Comparison of ENCODE assay signal across 8 mouse cellular contexts in genomic region chr2:84637452-84638165, GRCm38 (mm10). TPM values are rescaled to one million over a fixed set of nuclear protein-coding genes. Genes with fewer than 3 reads are reported as not detected.
DNase-seq lines count a peak whose midpoint lies in the region; ATAC-seq lines count a peak whose summit lies in the region.

No protein-coding gene starts in this region.

- peak overlapping the region; percentile 97 for H3K27ac ChIP-seq in heart, embryonic 16.5 days (ENCODE audit: low read length)
- peak overlapping the region; percentile 48 for H3K27ac ChIP-seq in limb, embryonic 15.5 days

- 17% methylated on average over 7 of the region's 7 CpGs for WGBS in heart, embryonic 16.5 days
- 28% methylated on average over 7 of the region's 7 CpGs for WGBS in limb, embryonic 15.5 days

- H3K4me1 ChIP-seq in heart, embryonic 16.5 days (ENCODE audit: control insufficient read depth, insufficient read depth, low read length) = peaks cover 82% of the 10 kb centered on the region
- H3K4me1 ChIP-seq in limb, embryonic 15.5 days = peaks cover 62% of the 10 kb centered on the region

- no peaks in the 10 kb centered on the region for H3K27me3 ChIP-seq in heart, embryonic 16.5 days (ENCODE audit: control insufficient read depth, insufficient read depth, low read length)
- H3K27me3 ChIP-seq in limb, embryonic 15.5 days = no peaks in the 10 kb centered on the region

- H3K9ac ChIP-seq in heart, embryonic 16.5 days (ENCODE audit: low read length) = peak overlapping the region; percentile 5
- no peak overlapping the region for H3K9ac ChIP-seq in limb, embryonic 15.5 days

- H3K4me3 ChIP-seq in heart, embryonic 16.5 days (ENCODE audit: low read length) = peak overlapping the region; percentile 19; the same call in 1 of the 2 replicates
- no peak overlapping the region for H3K4me3 ChIP-seq in limb, embryonic 15.5 days

- no peaks in the 10 kb centered on the region for H3K9me3 ChIP-seq in heart, embryonic 16.5 days (replicated peaks; ENCODE audit: control insufficient read depth, low read length)
- H3K9me3 ChIP-seq in limb, embryonic 15.5 days = no peaks in the 10 kb centered on the region

- ATAC-seq in heart, embryonic 16.5 days (replicated peaks; ENCODE audit: extremely low read depth, insufficient read depth, low FRiP score) = no peak
- ATAC-seq in limb, embryonic 15.5 days (ENCODE audit: insufficient number of reproducible peaks, low FRiP score, low TSS enrichment, low read depth) = no peak

- H3K4me2 ChIP-seq in heart, embryonic 16.5 days (ENCODE audit: low read depth, low read length) = peak overlapping the region; percentile 50
- H3K4me2 ChIP-seq in limb, embryonic 15.5 days = no peak overlapping the region

- DNase-seq in kidney, adult 9 months = peak; percentile 59
- DNase-seq in kidney, adult 11 months = no peak
- peak; percentile 30 for DNase-seq in skeletal muscle tissue, adult 2 months (ENCODE audit: low read depth, low spot score)
- no peak for DNase-seq in natural killer cell, adult 2 months (ENCODE audit: low spot score in 2 of 2)
- DNase-seq in layer of hippocampus, adult 8-10 months (ENCODE audit: low spot score in 2 of 2) = no peak
- DNase-seq in adrenal gland, adult 8-10 months = no peak

- H3K36me3 ChIP-seq in heart, embryonic 16.5 days (ENCODE audit: control insufficient read depth, insufficient read depth) = 0 out of 2 replicates have a peak, but pooled peaks cover 3% of the 10 kb centered on the region
- peaks cover 3% of the 10 kb centered on the region; the same call in 1 of the 2 replicates for H3K36me3 ChIP-seq in limb, embryonic 15.5 days

RNA-seq across cellular contexts. Expression of gene Ctnnd1, which starts 13.0 kb away (rescaled TPM):
- polyA plus RNA-seq in heart, embryonic 16.5 days (2015; fragmentation: Nextera tagmentation; extraction: Ambion mirVana) = 58.7 and 66.3 TPM in 2 replicates
- polyA plus RNA-seq in limb, embryonic 15.5 days (2015; fragmentation: Nextera tagmentation; extraction: Ambion mirVana) = 51.3 and 52.7 TPM in 2 replicates
- 10 to 100 TPM; 51.9 to 56.8 (median 53.1) TPM for total RNA-seq in layer of hippocampus, adult 8-10 months (2022)
- total RNA-seq in adrenal gland, adult 8-10 months (2022) = 100 to 1,000 TPM; 125 to 161 (median 155) TPM

RNA-seq across cellular contexts. Expression of gene Btbd18, which starts 21.3 kb away (rescaled TPM):
- 0.13 and 0.19 TPM in 2 replicates for polyA plus RNA-seq in heart, embryonic 16.5 days (2015; fragmentation: Nextera tagmentation; extraction: Ambion mirVana)
- polyA plus RNA-seq in limb, embryonic 15.5 days (2015; fragmentation: Nextera tagmentation; extraction: Ambion mirVana) = 0.08 and 0.11 TPM in 2 replicates
- total RNA-seq in layer of hippocampus, adult 8-10 months (2022) = not detected
- total RNA-seq in adrenal gland, adult 8-10 months (2022) = under 1 TPM in 2 of 4 experiments, not detected in 2; 0.10 to 0.12 TPM

RNA-seq across cellular contexts. Expression of gene Selenoh, which starts 33.0 kb away (rescaled TPM):
- polyA plus RNA-seq in heart, embryonic 16.5 days (2015; fragmentation: Nextera tagmentation; extraction: Ambion mirVana) = 187 and 195 TPM in 2 replicates
- 211 and 227 TPM in 2 replicates for polyA plus RNA-seq in limb, embryonic 15.5 days (2015; fragmentation: Nextera tagmentation; extraction: Ambion mirVana)
- 10 to 100 TPM; 24.1 to 33.6 (median 28.4) TPM for total RNA-seq in layer of hippocampus, adult 8-10 months (2022)
- 10 to 100 TPM; 31.8 to 49.5 (median 35.8) TPM for total RNA-seq in adrenal gland, adult 8-10 months (2022)

RNA-seq across cellular contexts. Expression of gene Gm28635, which starts 40.2 kb away (rescaled TPM):
- polyA plus RNA-seq in heart, embryonic 16.5 days (2015; fragmentation: Nextera tagmentation; extraction: Ambion mirVana) = not detected in 2 replicates
- polyA plus RNA-seq in limb, embryonic 15.5 days (2015; fragmentation: Nextera tagmentation; extraction: Ambion mirVana) = not detected in 2 replicates
- total RNA-seq in layer of hippocampus, adult 8-10 months (2022) = 1 to 10 TPM in 3 of 4 experiments, not detected in 1; 1.5 to 5.7 (median 1.8) TPM
- not detected for total RNA-seq in adrenal gland, adult 8-10 months (2022)

RNA-seq across cellular contexts. Expression of gene Med19, which starts 40.6 kb away (rescaled TPM):
- 21.4 and 23.0 TPM in 2 replicates for polyA plus RNA-seq in heart, embryonic 16.5 days (2015; fragmentation: Nextera tagmentation; extraction: Ambion mirVana)
- polyA plus RNA-seq in limb, embryonic 15.5 days (2015; fragmentation: Nextera tagmentation; extraction: Ambion mirVana) = 27.6 and 30.3 TPM in 2 replicates
- 10 to 100 TPM; 29.0 to 33.4 (median 31.7) TPM for total RNA-seq in layer of hippocampus, adult 8-10 months (2022)
- 10 to 100 TPM; 21.1 to 30.7 (median 26.0) TPM for total RNA-seq in adrenal gland, adult 8-10 months (2022)

Comparison
In these comparisons a context has a peak if more than half of its experiments do, and no peak if none do; other contexts are left out.
1. DNase-seq: peak in kidney, adult 9 months (single experiment) and skeletal muscle tissue, adult 2 months (single experiment); none in kidney, adult 11 months (single experiment), natural killer cell, adult 2 months (0 of 2), layer of hippocampus, adult 8-10 months (0 of 2) and adrenal gland, adult 8-10 months (single experiment).